Mouse (Mus musculus) splenic B cell, adult 2 months (primary cell): ENCODE results near the gene Gm9857.

Experiments used
- DNase-seq: peaks from one replicate; pipeline ENCODE4 v3.0.0-alpha.2; 2011; ENCODE audit warnings: low read depth, low spot score
- H3K27me3 ChIP-seq: 2 replicates; pipeline ENCODE4 v1.6.1; 2012; ENCODE audit warnings: mild to moderate bottlenecking, low read length, moderate library complexity, mixed read lengths; ENCODE audit not compliant: control insufficient read depth, poor library complexity, insufficient read depth, severe bottlenecking
- H3K36me3 ChIP-seq: 2 replicates; pipeline ENCODE4 v1.6.1; 2012; ENCODE audit warnings: mild to moderate bottlenecking, low read length, moderate library complexity, mixed read lengths; ENCODE audit not compliant: control insufficient read depth, poor library complexity, insufficient read depth, severe bottlenecking

The Gm9857 gene

GRCm38 (mm10) chr3:108959680-108960295 is 19.5 kb upstream of the Gm9857 start:
- Histone ChIP-seq H3K27me3 (no peaks in the 10 kb centered on the region), H3K36me3 (no peaks in the 10 kb centered on the region)
- DNase-seq = no peak

- no peaks in the 10 kb centered on the region for H3K27me3 ChIP-seq
- no peak for DNase-seq
- no peaks in the 10 kb centered on the region for H3K36me3 ChIP-seq
Observed at GRCm38 (mm10) chr3:108957976-108958375, 17.7 kb upstream of the Gm9857 start.

GRCm38 (mm10) chr3:108940996-108941395 is 751 bp upstream of the Gm9857 start:
- DNase-seq = no peak
- H3K27me3 ChIP-seq = no peaks in the 10 kb centered on the region
- no peaks in the 10 kb centered on the region for H3K36me3 ChIP-seq

- Histone ChIP-seq H3K36me3 (no peaks in the 10 kb centered on the region), H3K27me3 (no peaks in the 10 kb centered on the region)
- no peak for DNase-seq
Observed at GRCm38 (mm10) chr3:108939573-108939972, 672 bp downstream of the Gm9857 start, which contains the start of gene Henmt1. TSS of gene Henmt1 (plus strand) at chr3:108939873.

GRCm38 (mm10) chr3:108938691-108939090 is 1.6 kb downstream of the Gm9857 start:
- no peak for DNase-seq
- H3K27me3 ChIP-seq = no peaks in the 10 kb centered on the region

GRCm38 (mm10) chr3:108933557-108933956 is 6.7 kb downstream of the Gm9857 start:
- DNase-seq = no peak
- Histone ChIP-seq H3K36me3 (no peaks in the 10 kb centered on the region), H3K27me3 (no peaks in the 10 kb centered on the region)

More at GRCm38 (mm10) chr3:108938691-108939090, 1.6 kb downstream of the Gm9857 start:
- no peaks in the 10 kb centered on the region for H3K36me3 ChIP-seq

GRCm38 (mm10) chr3:108926308-108926707 is 13.9 kb downstream of the Gm9857 start:
- Histone ChIP-seq H3K36me3 (no peaks in the 10 kb centered on the region), H3K27me3 (no peaks in the 10 kb centered on the region)
- DNase-seq = no peak

- DNase-seq = no peak
- H3K36me3 ChIP-seq = no peaks in the 10 kb centered on the region
- H3K27me3 ChIP-seq = no peaks in the 10 kb centered on the region
Observed at GRCm38 (mm10) chr3:108925677-108926076, 14.6 kb downstream of the Gm9857 start.

GRCm38 (mm10) chr3:108921822-108922221 is 18.4 kb downstream of the Gm9857 start:
- H3K36me3 ChIP-seq = no peaks in the 10 kb centered on the region
- no peak for DNase-seq

GRCm38 (mm10) chr3:108920442-108921070 is 19.7 kb downstream of the Gm9857 start:
- Histone ChIP-seq H3K27me3 (no peaks in the 10 kb centered on the region), H3K36me3 (no peaks in the 10 kb centered on the region)
- DNase-seq = no peak

More at GRCm38 (mm10) chr3:108921822-108922221, 18.4 kb downstream of the Gm9857 start:
- no peaks in the 10 kb centered on the region for H3K27me3 ChIP-seq

GRCm38 (mm10) chr3:108918852-108919251 is 21.4 kb downstream of the Gm9857 start:
- DNase-seq = no peak
- Histone ChIP-seq H3K27me3 (no peaks in the 10 kb centered on the region), H3K36me3 (no peaks in the 10 kb centered on the region)

- H3K36me3 ChIP-seq = no peaks in the 10 kb centered on the region
- DNase-seq = no peak
Observed at GRCm38 (mm10) chr3:108917986-108918385, 22.3 kb downstream of the Gm9857 start.

GRCm38 (mm10) chr3:108916857-108917256 is 23.4 kb downstream of the Gm9857 start:
- Histone ChIP-seq H3K27me3 (no peaks in the 10 kb centered on the region), H3K36me3 (no peaks in the 10 kb centered on the region)
- DNase-seq = no peak

More at GRCm38 (mm10) chr3:108917986-108918385, 22.3 kb downstream of the Gm9857 start:
- H3K27me3 ChIP-seq = no peaks in the 10 kb centered on the region

- no peaks in the 10 kb centered on the region for H3K36me3 ChIP-seq
- DNase-seq = no peak
- H3K27me3 ChIP-seq = no peaks in the 10 kb centered on the region
Observed at GRCm38 (mm10) chr3:108915999-108916398, 24.2 kb downstream of the Gm9857 start.

- DNase-seq = peak; percentile 97
- Histone ChIP-seq H3K36me3 (peaks cover 8% of the 10 kb centered on the region), H3K27me3 (no peaks in the 10 kb centered on the region)
Observed at GRCm38 (mm10) chr3:108911548-108912413, 28.5 kb downstream of the Gm9857 start, which contains the start of gene Prpf38b. TSS of gene Prpf38b (minus strand) at chr3:108911727.
